Mouse (Mus musculus) cortical plate, adult 2 months (tissue): ENCODE results near the gene Cldn4.

Source experiments
- CTCF ChIP-seq: fragments of 200-500 bp; IDR thresholded peaks from 2 replicates; pipeline ENCODE4 v1.5.1; 2011; ENCODE audit warnings: mild to moderate bottlenecking, control low read depth, low read length; ENCODE audit not compliant: insufficient read depth; ENCODE audit errors: extremely low read depth
- POLR2A ChIP-seq: fragments of 200-500 bp; IDR thresholded peaks from 2 replicates; pipeline ENCODE4 v1.6.1; 2011; ENCODE audit warnings: mild to moderate bottlenecking, low read length, control low read depth; ENCODE audit not compliant: insufficient read depth; ENCODE audit errors: extremely low read depth

- TF ChIP-seq CTCF (no peak), POLR2A (no peak)
Measured at GRCm38 (mm10) chr5:134976577-134977250, 30.0 kb upstream of the Cldn4 start.
